Mouse (Mus musculus) heart, adult 2 months (tissue): ENCODE results near the gene Nell1.

Experiments used
- CTCF ChIP-seq: fragments of 200-600 bp; IDR thresholded peaks from 2 replicates; pipeline ENCODE4 v1.8.1; 2022; ENCODE audit warnings: antibody characterized with exemption, mild to moderate bottlenecking, moderate library complexity
- EP300 ChIP-seq: fragments of 200-500 bp; IDR thresholded peaks from 2 replicates; pipeline ENCODE4 v1.6.1; 2011; ENCODE audit warnings: low read depth, low read length, control low read depth; ENCODE audit not compliant: insufficient read depth

- TF ChIP-seq CTCF (no peak), EP300 (no peak)
These were observed 194.1 kb downstream of the Nell1 start for GRCm38 (mm10) chr7:50168778-50169177.
